Mouse (Mus musculus): ENCODE measurements around the gene Rps6kl1. TPM values are rescaled to one million over a fixed set of nuclear protein-coding genes. Genes with fewer than 3 reads are reported as not detected.

Rps6kl1 gene
- polyA plus RNA-seq, 1 experiment from 2014 or later, result 39.0 TPM

GRCm38 (mm10) chr12:85094010-85094409, 57.1 kb downstream of the Rps6kl1 start:
- H3K27ac ChIP-seq (ENCODE audit: low read depth, low read length), result no peak overlapping the region; the same call in 1 of the 2 replicates
- 39% methylated on average over 14 of the region's 14 CpGs for WGBS

GRCm38 (mm10) chr12:85092214-85092613, 58.9 kb downstream of the Rps6kl1 start:
- no peaks in the 10 kb centered on the region; the same call in 1 of the 2 replicates for H3K4me1 ChIP-seq (ENCODE audit: control insufficient read depth, insufficient read depth, low read depth, low read length)
- no peak for ATAC-seq
- no peak overlapping the region for H3K4me2 ChIP-seq (ENCODE audit: low read length)
- 6% methylated on average over 3 of the region's 3 CpGs for WGBS
- H3K9me3 ChIP-seq (ENCODE audit: control insufficient read depth, low read length), result no peaks in the 10 kb centered on the region
- H3K36me3 ChIP-seq (ENCODE audit: control insufficient read depth, insufficient read depth, low read length), result 0 out of 2 replicates have a peak, but pooled peaks cover 5% of the 10 kb centered on the region
- no peak overlapping the region for H3K9ac ChIP-seq (ENCODE audit: low read depth, low read length)
- H3K27me3 ChIP-seq (replicated peaks; ENCODE audit: control insufficient read depth, insufficient read depth, low read length), result no peaks in the 10 kb centered on the region
- H3K4me3 ChIP-seq (ENCODE audit: low read length), result no peak overlapping the region
- no peak overlapping the region for H3K27ac ChIP-seq (ENCODE audit: low read depth, low read length)

More at GRCm38 (mm10) chr12:85094010-85094409, 57.1 kb downstream of the Rps6kl1 start:
- H3K9ac ChIP-seq (ENCODE audit: low read depth, low read length), result 0 out of 2 replicates have a peak overlapping the region, but pooled peaks have one; percentile 23
- H3K27me3 ChIP-seq (replicated peaks; ENCODE audit: control insufficient read depth, insufficient read depth, low read length), result no peaks in the 10 kb centered on the region
- H3K9me3 ChIP-seq (ENCODE audit: control insufficient read depth, low read length), result no peaks in the 10 kb centered on the region
- H3K4me2 ChIP-seq (ENCODE audit: low read length), result no peak overlapping the region
- H3K36me3 ChIP-seq (ENCODE audit: control insufficient read depth, insufficient read depth, low read length), result 0 out of 2 replicates have a peak, but pooled peaks cover under 1% of the 10 kb centered on the region
- H3K4me1 ChIP-seq (ENCODE audit: control insufficient read depth, insufficient read depth, low read depth, low read length), result no peaks in the 10 kb centered on the region; the same call in 1 of the 2 replicates
- no peak for ATAC-seq
- no peak overlapping the region for H3K4me3 ChIP-seq (ENCODE audit: low read length)

- Histone ChIP-seq H3K36me3 (ENCODE audit: control insufficient read depth, insufficient read depth, low read length) (0 out of 2 replicates have a peak, but pooled peaks cover 5% of the 10 kb centered on the region), H3K4me1 (ENCODE audit: control insufficient read depth, insufficient read depth, low read depth, low read length) (no peaks in the 10 kb centered on the region; the same call in 1 of the 2 replicates), H3K4me3 (ENCODE audit: low read length) (no peak overlapping the region), H3K27me3 (replicated peaks; ENCODE audit: control insufficient read depth, insufficient read depth, low read length) (no peaks in the 10 kb centered on the region), H3K9me3 (ENCODE audit: control insufficient read depth, low read length) (no peaks in the 10 kb centered on the region), H3K4me2 (ENCODE audit: low read length) (no peak overlapping the region), H3K9ac (ENCODE audit: low read depth, low read length) (no peak overlapping the region), H3K27ac (ENCODE audit: low read depth, low read length) (no peak overlapping the region)
- ATAC-seq, result no peak
- WGBS, result 86% methylated on average over 3 of the region's 3 CpGs
Measured at GRCm38 (mm10) chr12:85091190-85091589, 59.9 kb downstream of the Rps6kl1 start.

GRCm38 (mm10) chr12:85087845-85088244, 63.2 kb downstream of the Rps6kl1 start:
- H3K4me2 ChIP-seq (ENCODE audit: low read length), result no peak overlapping the region
- ATAC-seq, result no peak
- H3K4me1 ChIP-seq (ENCODE audit: control insufficient read depth, insufficient read depth, low read depth, low read length), result no peaks in the 10 kb centered on the region
- H3K9me3 ChIP-seq (ENCODE audit: control insufficient read depth, low read length), result no peaks in the 10 kb centered on the region
- no peak overlapping the region for H3K9ac ChIP-seq (ENCODE audit: low read depth, low read length)
- 89% methylated on average over 12 of the region's 12 CpGs for WGBS
- H3K27ac ChIP-seq (ENCODE audit: low read depth, low read length), result no peak overlapping the region
- H3K27me3 ChIP-seq (replicated peaks; ENCODE audit: control insufficient read depth, insufficient read depth, low read length), result no peaks in the 10 kb centered on the region
- 0 out of 2 replicates have a peak, but pooled peaks cover 5% of the 10 kb centered on the region for H3K36me3 ChIP-seq (ENCODE audit: control insufficient read depth, insufficient read depth, low read length)
- H3K4me3 ChIP-seq (ENCODE audit: low read length), result no peak overlapping the region

Other genes starting within 250 kb of the Rps6kl1 start
- 72.8 and 74.8 TPM in 2 replicates for gene Fcf1, start 180.4 kb downstream of the Rps6kl1 start, polyA plus RNA-seq (2015; fragmentation: Nextera tagmentation; extraction: Ambion mirVana)
- gene Arel1, start 180.4 kb downstream of the Rps6kl1 start, polyA plus RNA-seq (2015; fragmentation: Nextera tagmentation; extraction: Ambion mirVana), result 29.3 and 36.0 TPM in 2 replicates
- gene Ylpm1, start 154.9 kb downstream of the Rps6kl1 start, polyA plus RNA-seq (2015; fragmentation: Nextera tagmentation; extraction: Ambion mirVana), result 28.7 and 29.7 TPM in 2 replicates
- gene Prox2, start 40.5 kb downstream of the Rps6kl1 start, polyA plus RNA-seq (2015; fragmentation: Nextera tagmentation; extraction: Ambion mirVana), result 1.2 and 1.6 TPM in 2 replicates
- 122 and 129 TPM in 2 replicates for gene Dlst, start 40.4 kb downstream of the Rps6kl1 start, polyA plus RNA-seq (2015; fragmentation: Nextera tagmentation; extraction: Ambion mirVana)
- gene Pgf, start 26.5 kb upstream of the Rps6kl1 start, polyA plus RNA-seq (2015; fragmentation: Nextera tagmentation; extraction: Ambion mirVana), result 11.7 and 13.1 TPM in 2 replicates
- 80.1 and 82.3 TPM in 2 replicates for gene Eif2b2, start 68.2 kb upstream of the Rps6kl1 start, polyA plus RNA-seq (2015; fragmentation: Nextera tagmentation; extraction: Ambion mirVana)
- 7.6 and 8.7 TPM in 2 replicates for gene Mlh3, start 119.3 kb upstream of the Rps6kl1 start, polyA plus RNA-seq (2015; fragmentation: Nextera tagmentation; extraction: Ambion mirVana)
- gene Acyp1, start 137.2 kb upstream of the Rps6kl1 start, polyA plus RNA-seq (2015; fragmentation: Nextera tagmentation; extraction: Ambion mirVana), result 47.1 and 58.4 TPM in 2 replicates
- gene Zc2hc1c, start 137.3 kb upstream of the Rps6kl1 start, polyA plus RNA-seq (2015; fragmentation: Nextera tagmentation; extraction: Ambion mirVana), result 1.7 and 1.8 TPM in 2 replicates
- 9.9 and 13.7 TPM in 2 replicates for gene Nek9, start 188.1 kb upstream of the Rps6kl1 start, polyA plus RNA-seq (2015; fragmentation: Nextera tagmentation; extraction: Ambion mirVana)
- gene Tmed10, start 223.6 kb upstream of the Rps6kl1 start, polyA plus RNA-seq (2015; fragmentation: Nextera tagmentation; extraction: Ambion mirVana), result 208 and 213 TPM in 2 replicates